Mouse (Mus musculus) spleen, adult 2 months (tissue): ENCODE data around the gene Ngef. TPM values are rescaled to one million over a fixed set of nuclear protein-coding genes. Genes with fewer than 3 reads are reported as not detected.

ENCODE experiments used
- DNase-seq, 2 experiments: peaks; one replicate each; pipeline versions ENCODE4 v3.0.0 to v3.0.0-alpha.2; 2012 to 2021; ENCODE audit warnings: low spot score in 2 of 2, low read depth in 1 of 2
- H3K27ac ChIP-seq: fragments of 200-500 bp; 2 replicates; pipeline ENCODE4 v1.5.1; 2012; ENCODE audit warnings: low read length, inconsistent platforms; ENCODE audit not compliant: insufficient read depth
- H3K27me3 ChIP-seq: fragments of 200-500 bp; 2 replicates; pipeline ENCODE4 v1.6.1; 2012; ENCODE audit warnings: mild to moderate bottlenecking, moderate library complexity, low read length, inconsistent platforms; ENCODE audit not compliant: control insufficient read depth, insufficient read depth
- H3K36me3 ChIP-seq: fragments of 200-500 bp; 2 replicates; pipeline ENCODE4 v1.6.1; 2012; ENCODE audit warnings: mild to moderate bottlenecking, low read length, inconsistent platforms; ENCODE audit not compliant: control insufficient read depth, insufficient read depth
- H3K4me1 ChIP-seq: fragments of 200-500 bp; 2 replicates; pipeline ENCODE4 v1.6.1; 2011; ENCODE audit warnings: inconsistent platforms; ENCODE audit not compliant: control insufficient read depth, insufficient read depth, insufficient read length
- H3K4me3 ChIP-seq: fragments of 200-500 bp; 2 replicates; pipeline ENCODE4 v1.5.1; 2011; ENCODE audit warnings: mild to moderate bottlenecking, inconsistent platforms; ENCODE audit not compliant: insufficient read depth, insufficient read length; ENCODE audit errors: extremely low read depth
- CTCF ChIP-seq: fragments of 200-500 bp; IDR thresholded peaks from 2 replicates; pipeline ENCODE4 v1.5.1; 2011; ENCODE audit warnings: mild to moderate bottlenecking, inconsistent platforms; ENCODE audit not compliant: insufficient read depth, insufficient read length, insufficient replicate concordance; ENCODE audit errors: extremely low read depth
- POLR2A ChIP-seq: fragments of 200-500 bp; IDR thresholded peaks from 2 replicates; pipeline ENCODE4 v1.6.1; 2011; ENCODE audit warnings: low read depth, low read length, inconsistent platforms
- WGBS: fragments of 180-500 bp; shearing (Covaris S2); methylation state at CpG from one replicate; pipeline ENCODE4 v1.1.7; 2018; 5-methylcytosine and 5-hydroxymethylcytosine counted together
- polyA plus RNA-seq: library from polyadenylated mRNA; depleted of rRNA; stranded (reverse); fragments of >200 nt; gene quantifications from 2 replicates; pipeline ENCODE4 v1.2.3, GENCODE M21; 2012; rRNA removed

Ngef gene
- 0.09 and 0.22 TPM in 2 replicates for polyA plus RNA-seq

- Histone ChIP-seq H3K27me3 (no peaks in the 10 kb centered on the region), H3K4me3 (no peak within 1 kb of the TSS), H3K27ac (no peak within 1 kb of the TSS), H3K36me3 (no peaks in the 10 kb centered on the region), H3K4me1 (no peaks in the 10 kb centered on the region)
- DNase-seq, result no peak
- no peak for TF ChIP-seq CTCF
- TF ChIP-seq POLR2A, result no peak
- WGBS, result 86% methylated on average over 6 of the region's 6 CpGs
Observed at GRCm38 (mm10) chr1:87573800-87574215, at the start of gene Ngef. Gene Ngef (minus strand): TSS chr1:87573870.

GRCm38 (mm10) chr1:87621858-87622279, 48.2 kb upstream of the Ngef start:
- DNase-seq, result peak in 1 of 2 experiments; percentile 54
- WGBS, result 3% methylated on average over 3 of the region's 3 CpGs
- H3K27ac ChIP-seq, result peak overlapping the region; percentile 97
- no peak for TF ChIP-seq CTCF
- no peak for TF ChIP-seq POLR2A
- peaks cover 4% of the 10 kb centered on the region; the same call in 1 of the 2 replicates for H3K36me3 ChIP-seq
- H3K4me1 ChIP-seq, result peaks cover 41% of the 10 kb centered on the region; the same call in 1 of the 2 replicates
- H3K4me3 ChIP-seq, result peak overlapping the region; percentile 84
- no peaks in the 10 kb centered on the region for H3K27me3 ChIP-seq

GRCm38 (mm10) chr1:87621146-87621857, 47.6 kb upstream of the Ngef start:
- H3K36me3 ChIP-seq, result peaks cover 4% of the 10 kb centered on the region; the same call in 1 of the 2 replicates
- H3K27ac ChIP-seq, result peak overlapping the region; percentile 97
- DNase-seq, result no peak
- 10% methylated on average over 9 of the region's 9 CpGs for WGBS
- peaks cover 37% of the 10 kb centered on the region; the same call in 1 of the 2 replicates for H3K4me1 ChIP-seq
- H3K27me3 ChIP-seq, result no peaks in the 10 kb centered on the region
- TF ChIP-seq POLR2A (no peak), CTCF (no peak)
- peak overlapping the region; percentile 84 for H3K4me3 ChIP-seq

- TF ChIP-seq POLR2A (no peak), CTCF (no peak)
- 3% methylated on average over 6 of the region's 6 CpGs for WGBS
- DNase-seq, result no peak
- peak overlapping the region; percentile 97 for H3K27ac ChIP-seq
- peaks cover 4% of the 10 kb centered on the region; the same call in 1 of the 2 replicates for H3K36me3 ChIP-seq
- H3K4me1 ChIP-seq, result peaks cover 37% of the 10 kb centered on the region; the same call in 1 of the 2 replicates
- H3K27me3 ChIP-seq, result no peaks in the 10 kb centered on the region
- peak overlapping the region; percentile 84 for H3K4me3 ChIP-seq
Observed at GRCm38 (mm10) chr1:87620693-87621092, 47.0 kb upstream of the Ngef start.

GRCm38 (mm10) chr1:87620211-87620668, 46.6 kb upstream of the Ngef start, which contains the start of gene Inpp5d:
Gene Inpp5d (plus strand): TSS chr1:87620312.
- peak; percentile 77 to 78 for DNase-seq
- WGBS, result 3% methylated on average over 12 of the region's 12 CpGs
- H3K27me3 ChIP-seq, result no peaks in the 10 kb centered on the region
- H3K36me3 ChIP-seq, result peaks cover 4% of the 10 kb centered on the region; the same call in 1 of the 2 replicates
- peak within 1 kb of the TSS; percentile 84 for H3K4me3 ChIP-seq
- peaks cover 36% of the 10 kb centered on the region; the same call in 1 of the 2 replicates for H3K4me1 ChIP-seq
- H3K27ac ChIP-seq, result peak within 1 kb of the TSS; percentile 97
- TF ChIP-seq CTCF, result no peak
- TF ChIP-seq POLR2A, result peak; percentile 90

GRCm38 (mm10) chr1:87614576-87615295, 41.1 kb upstream of the Ngef start:
- no peak for TF ChIP-seq POLR2A
- no peak for TF ChIP-seq CTCF
- Histone ChIP-seq H3K4me1 (peaks cover 6% of the 10 kb centered on the region; the same call in 1 of the 2 replicates), H3K36me3 (no peaks in the 10 kb centered on the region), H3K27ac (no peak overlapping the region; the same call in 1 of the 2 replicates), H3K27me3 (no peaks in the 10 kb centered on the region), H3K4me3 (no peak overlapping the region)
- DNase-seq, result no peak
- WGBS, result 82% methylated on average over 2 of the region's 2 CpGs
